Mouse (Mus musculus): ENCODE data around the gene Rnft2. TPM values are rescaled to one million over a fixed set of nuclear protein-coding genes. Genes with fewer than 3 reads are reported as not detected.

Gene Rnft2
- polyA plus RNA-seq, 1 experiment from 2014 or later = 0.96 TPM

GRCm38 (mm10) chr5:118144327-118144726 lies 100.6 kb downstream of the Rnft2 start:
- no peak overlapping the region for H3K27ac ChIP-seq (ENCODE audit: low read length)
- H3K36me3 ChIP-seq (ENCODE audit: control insufficient read depth, insufficient read depth) = peaks cover 15% of the 10 kb centered on the region
- no peak overlapping the region for H3K9ac ChIP-seq (ENCODE audit: low read length)
- no peaks in the 10 kb centered on the region for H3K27me3 ChIP-seq (ENCODE audit: control insufficient read depth, insufficient read depth, low read length)
- ATAC-seq (replicated peaks; ENCODE audit: extremely low read depth, insufficient read depth, low FRiP score) = no peak
- no peak overlapping the region for H3K4me3 ChIP-seq (ENCODE audit: low read length)
- WGBS = 79% methylated on average over 4 of the region's 4 CpGs
- H3K4me2 ChIP-seq (ENCODE audit: low read depth, low read length) = no peak overlapping the region
- H3K4me1 ChIP-seq (ENCODE audit: control insufficient read depth, insufficient read depth, low read length) = peaks cover 36% of the 10 kb centered on the region
- no peaks in the 10 kb centered on the region for H3K9me3 ChIP-seq (replicated peaks; ENCODE audit: control insufficient read depth, low read length)

- no peak overlapping the region for H3K9ac ChIP-seq (ENCODE audit: low read length)
- H3K36me3 ChIP-seq (ENCODE audit: control insufficient read depth, insufficient read depth) = peaks cover 16% of the 10 kb centered on the region
- H3K4me2 ChIP-seq (ENCODE audit: low read depth, low read length) = no peak overlapping the region
- H3K27me3 ChIP-seq (ENCODE audit: control insufficient read depth, insufficient read depth, low read length) = no peaks in the 10 kb centered on the region
- no peak overlapping the region for H3K4me3 ChIP-seq (ENCODE audit: low read length)
- H3K9me3 ChIP-seq (replicated peaks; ENCODE audit: control insufficient read depth, low read length) = no peaks in the 10 kb centered on the region
- H3K4me1 ChIP-seq (ENCODE audit: control insufficient read depth, insufficient read depth, low read length) = peaks cover 33% of the 10 kb centered on the region
- ATAC-seq (replicated peaks; ENCODE audit: extremely low read depth, insufficient read depth, low FRiP score) = no peak
- 79% methylated on average over 12 of the region's 12 CpGs for WGBS
- 0 out of 2 replicates have a peak overlapping the region, but pooled peaks have one; percentile 24 for H3K27ac ChIP-seq (ENCODE audit: low read length)
Measured at GRCm38 (mm10) chr5:118143211-118144026, 101.5 kb downstream of the Rnft2 start.

- H3K4me2 ChIP-seq (ENCODE audit: low read depth, low read length) = no peak overlapping the region
- 85% methylated on average over 8 of the region's 8 CpGs for WGBS
- H3K27me3 ChIP-seq (ENCODE audit: control insufficient read depth, insufficient read depth, low read length) = no peaks in the 10 kb centered on the region
- peaks cover 16% of the 10 kb centered on the region for H3K36me3 ChIP-seq (ENCODE audit: control insufficient read depth, insufficient read depth)
- no peak for ATAC-seq (replicated peaks; ENCODE audit: extremely low read depth, insufficient read depth, low FRiP score)
- no peaks in the 10 kb centered on the region for H3K9me3 ChIP-seq (replicated peaks; ENCODE audit: control insufficient read depth, low read length)
- H3K9ac ChIP-seq (ENCODE audit: low read length) = no peak overlapping the region
- no peak overlapping the region for H3K27ac ChIP-seq (ENCODE audit: low read length)
- H3K4me1 ChIP-seq (ENCODE audit: control insufficient read depth, insufficient read depth, low read length) = peaks cover 31% of the 10 kb centered on the region
- no peak overlapping the region for H3K4me3 ChIP-seq (ENCODE audit: low read length)
Measured at GRCm38 (mm10) chr5:118142471-118142870, 102.4 kb downstream of the Rnft2 start.

Other genes starting within 250 kb of the Rnft2 start
- 9.8 and 10.6 TPM in 2 replicates for gene Tesc, start 217.4 kb downstream of the Rnft2 start, polyA plus RNA-seq (2015; fragmentation: Nextera tagmentation; extraction: Ambion mirVana)
- gene Fbxw8, start 89.7 kb downstream of the Rnft2 start, polyA plus RNA-seq (2015; fragmentation: Nextera tagmentation; extraction: Ambion mirVana) = 18.6 and 21.6 TPM in 2 replicates
- gene Hrk, start 80.5 kb downstream of the Rnft2 start, polyA plus RNA-seq (2015; fragmentation: Nextera tagmentation; extraction: Ambion mirVana) = 0.08 TPM in 1 of 2 replicates, not detected in the other
- 5.1 and 6.1 TPM in 2 replicates for gene 2410131K14Rik, start 111 bp upstream of the Rnft2 start, polyA plus RNA-seq (2015; fragmentation: Nextera tagmentation; extraction: Ambion mirVana)